Mouse (Mus musculus) thymus, postnatal 25 days (tissue): Measurements from ENCODE around the gene Lingo3.
A peak's percentile ranks its signal among the peaks of the same experiment; 100 is the strongest.
"Not testable (repeated sequence)": the region's sequence is repeated elsewhere in the genome, so short reads cannot be mapped to it uniquely, and the experiment has no call there.

ENCODE experiments used
- DNase-seq: peaks from one replicate; pipeline ENCODE4 v3.0.0; 2022

Gene Lingo3

GRCm38 (mm10) chr10:80843087-80843930 is 530 bp downstream of the Lingo3 start:
- DNase-seq, result no peak

GRCm38 (mm10) chr10:80842334-80842733 is 1.5 kb downstream of the Lingo3 start:
- no peak for DNase-seq

DNA sequence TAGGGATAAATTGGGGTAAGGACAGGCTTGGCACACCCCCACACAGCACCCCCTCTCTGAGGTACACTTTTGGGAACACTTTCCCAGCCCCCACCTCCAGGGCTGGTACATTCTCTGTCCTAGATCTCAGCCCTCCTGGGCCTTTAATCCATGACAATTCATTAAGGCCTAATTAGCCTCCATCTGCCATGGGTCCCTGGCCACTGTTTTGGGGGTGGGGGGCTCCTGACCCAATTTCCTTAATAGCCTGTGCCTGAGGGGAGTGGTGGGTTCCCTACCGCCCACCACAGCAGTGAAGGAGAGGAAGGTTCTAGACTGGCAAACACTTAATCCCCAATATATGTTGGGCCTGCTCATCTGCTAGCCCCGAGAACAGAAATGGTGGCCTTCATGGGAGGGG is 2.2 kb downstream of the Lingo3 start:
- DNase-seq, result no peak

DNA sequence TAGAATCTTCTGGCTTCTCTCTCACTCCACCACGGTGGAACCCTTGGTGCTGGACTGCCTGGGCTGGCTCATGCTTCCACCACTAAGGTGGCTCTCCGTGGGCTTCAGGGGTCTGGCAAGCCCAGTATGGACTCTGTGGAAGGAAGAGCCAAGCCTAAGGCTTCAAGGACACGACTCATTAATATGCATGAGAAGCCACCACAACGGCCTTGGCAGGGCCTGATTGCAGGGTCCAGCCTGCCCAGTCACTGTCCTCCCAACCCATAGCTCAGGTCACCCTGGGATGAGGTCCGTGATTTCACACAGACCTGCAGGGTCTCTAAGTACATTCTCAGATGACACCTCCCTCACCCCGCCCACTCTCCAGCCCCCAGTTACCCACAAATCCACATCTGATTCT is 4.0 kb downstream of the Lingo3 start:
- DNase-seq, result no peak

- DNase-seq, result no peak
Measured at GRCm38 (mm10) chr10:80838346-80838912, 5.4 kb downstream of the Lingo3 start.

GRCm38 (mm10) chr10:80837827-80838226 is 6.0 kb downstream of the Lingo3 start:
- no peak for DNase-seq

GRCm38 (mm10) chr10:80836949-80837379 is 6.9 kb downstream of the Lingo3 start:
- DNase-seq, result no peak

GRCm38 (mm10) chr10:80835617-80836016 is 8.2 kb downstream of the Lingo3 start:
- no peak for DNase-seq

- no peak for DNase-seq
Measured at GRCm38 (mm10) chr10:80832818-80833217, 11.0 kb downstream of the Lingo3 start.

- peak; percentile 61 for DNase-seq
Measured at GRCm38 (mm10) chr10:80831136-80831535, 12.7 kb downstream of the Lingo3 start.

GRCm38 (mm10) chr10:80829359-80830278 is 14.2 kb downstream of the Lingo3 start:
- no peak for DNase-seq

GRCm38 (mm10) chr10:80828587-80828986 is 15.3 kb downstream of the Lingo3 start:
- not testable (repeated sequence) for DNase-seq

DNA sequence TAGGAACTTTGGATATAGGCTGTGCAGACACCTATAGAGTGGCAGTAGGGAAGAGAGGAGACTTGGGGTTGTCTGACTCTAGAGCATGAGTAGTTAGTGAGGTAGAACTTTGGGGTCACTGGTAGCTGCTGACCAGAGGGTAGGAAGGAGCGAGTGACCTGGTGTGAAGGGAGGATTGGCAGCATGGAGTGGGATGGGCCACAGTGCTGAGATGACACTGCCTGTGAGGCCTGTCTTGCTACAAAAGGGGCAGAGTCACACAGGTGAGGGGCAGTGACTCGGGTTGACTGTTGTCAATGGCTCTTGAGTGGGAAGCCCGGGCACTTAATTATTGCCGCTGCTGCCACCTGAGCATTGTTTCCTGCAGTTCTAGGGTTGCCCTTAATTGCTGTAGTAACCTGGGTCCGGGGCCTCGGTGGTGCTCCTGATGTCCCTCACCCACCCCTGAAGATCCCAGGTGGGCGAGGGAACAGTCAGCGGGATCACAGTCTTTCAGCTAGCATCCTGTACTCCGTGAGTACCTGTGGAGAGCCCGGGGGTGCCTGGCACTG is 15.9 kb downstream of the Lingo3 start:
- no peak for DNase-seq

DNA sequence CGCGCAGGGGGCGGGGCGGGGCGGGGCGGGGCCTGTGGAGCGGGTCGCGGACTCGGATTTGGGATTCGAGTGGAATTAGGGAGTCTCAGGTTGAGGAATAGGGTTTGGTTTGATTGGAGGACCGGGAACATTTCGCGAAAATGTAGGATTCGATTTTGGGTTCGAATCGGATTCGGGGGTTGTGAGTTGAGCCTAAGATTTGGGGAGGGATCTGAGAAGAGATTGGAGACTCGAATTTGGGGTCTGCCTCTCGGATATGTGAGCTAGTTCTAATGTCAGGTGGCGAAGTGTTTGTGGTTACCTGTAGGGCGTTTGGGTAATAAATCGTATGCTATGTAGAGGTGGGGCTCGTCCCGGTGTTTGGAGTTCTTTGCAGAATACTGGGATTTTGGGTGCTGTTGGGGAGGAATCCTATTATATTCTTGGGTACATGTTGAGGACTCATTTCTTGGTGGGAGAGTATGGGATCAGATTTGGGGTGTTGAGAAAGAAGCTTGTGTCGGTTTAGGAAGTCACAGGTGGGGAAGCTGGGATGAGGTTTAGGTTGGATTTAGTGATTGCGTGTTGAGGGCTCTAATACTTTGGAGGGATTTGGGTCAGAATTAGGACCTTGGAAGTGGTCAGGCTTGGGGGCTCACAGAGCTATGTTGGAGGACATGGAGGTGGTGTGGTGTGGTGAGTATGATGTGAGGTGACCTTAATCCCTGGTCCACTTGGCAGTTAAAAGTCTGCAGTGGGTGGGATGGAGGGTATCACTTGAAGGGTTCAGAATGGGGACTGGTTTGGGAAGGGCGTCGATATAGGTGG is 16.6 kb downstream of the Lingo3 start:
- DNase-seq, result no peak

DNA sequence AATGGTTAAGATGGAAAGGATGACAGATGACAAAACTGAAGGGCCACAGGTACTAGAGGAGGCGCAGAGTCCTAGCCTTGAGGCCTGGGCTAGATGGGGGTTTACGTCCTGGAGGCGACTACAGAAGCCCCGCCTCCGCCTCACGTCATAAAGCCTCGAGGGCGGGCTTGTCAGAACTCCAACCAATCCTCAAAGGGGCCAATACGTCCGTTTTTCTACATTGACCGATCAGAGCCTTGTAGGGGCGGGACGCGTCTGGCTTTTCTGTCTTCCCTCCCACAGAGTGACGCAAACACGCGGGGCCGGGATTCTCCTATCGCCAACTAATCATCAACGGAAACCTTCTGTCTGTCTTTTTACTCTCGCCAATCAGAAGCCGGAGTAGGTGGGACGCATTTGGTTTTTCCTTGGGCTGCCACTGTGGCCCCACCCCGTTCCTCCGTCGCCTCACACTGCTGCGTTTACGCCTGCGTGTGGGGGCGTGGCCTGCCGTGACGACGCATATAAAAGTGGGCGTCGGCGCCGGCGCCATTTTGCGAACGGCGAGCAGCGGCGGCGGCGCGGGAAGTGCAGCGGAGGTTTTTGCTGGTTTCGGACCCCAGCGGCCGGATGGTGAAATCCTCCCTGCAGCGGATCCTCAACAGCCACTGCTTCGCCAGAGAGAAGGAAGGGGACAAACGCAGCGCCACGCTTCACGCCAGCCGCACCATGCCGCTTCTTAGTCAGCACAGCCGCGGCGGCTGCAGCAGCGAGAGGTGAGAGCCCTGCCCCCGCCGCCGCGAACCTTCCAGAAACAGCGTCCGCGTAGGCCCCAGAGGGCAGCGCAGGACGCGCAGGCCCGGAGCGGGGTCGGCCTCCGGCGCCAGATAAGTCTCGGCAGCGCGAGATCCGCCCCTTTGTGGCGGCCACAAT is 17.4 kb downstream of the Lingo3 start, which contains the start of gene Oaz1:
Gene Oaz1, plus strand, starts transcription at position 506 of the 912 bp plus-strand sequence.
- DNase-seq, result peak; percentile 98

- DNase-seq, result no peak
Measured at GRCm38 (mm10) chr10:80824827-80825226, 19.0 kb downstream of the Lingo3 start.

DNA sequence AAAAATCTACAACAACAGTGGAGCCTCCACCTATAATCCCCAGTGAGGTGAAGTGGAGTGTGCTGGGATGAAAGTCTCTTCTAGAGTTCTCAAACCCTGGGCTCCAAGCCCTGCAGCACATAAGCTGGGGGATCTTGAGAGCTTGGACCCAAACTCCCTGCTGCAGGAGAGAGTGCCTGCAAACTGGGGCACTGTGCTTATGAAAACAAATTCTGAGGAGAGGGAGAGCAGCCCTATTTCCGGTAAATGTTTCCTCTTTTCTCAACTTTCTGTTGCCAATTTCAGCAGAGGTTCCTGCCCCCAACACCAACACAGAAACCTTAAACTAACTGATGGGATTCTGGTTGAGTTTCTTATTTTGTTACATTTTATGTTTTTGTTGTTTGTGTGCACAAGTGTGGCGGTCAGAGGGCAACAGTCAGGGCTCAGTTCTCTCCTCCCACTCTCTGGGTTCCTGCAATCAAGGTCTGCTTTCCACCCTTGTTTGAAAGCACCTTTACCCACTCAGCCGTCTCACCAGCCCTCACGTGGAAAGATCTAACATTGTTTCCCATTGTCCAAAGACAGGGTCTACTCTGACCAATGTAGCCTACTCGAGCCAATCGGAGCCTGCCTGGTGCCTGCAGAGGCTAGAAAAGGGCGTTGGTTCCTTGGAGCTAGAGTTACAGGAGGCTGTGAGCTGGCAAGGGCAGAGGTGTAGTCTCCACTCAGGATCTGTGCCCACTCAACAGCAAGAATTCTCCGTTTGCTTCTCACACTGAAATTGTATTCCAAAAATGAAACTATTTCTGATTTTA is 19.8 kb downstream of the Lingo3 start:
- DNase-seq, result peak; percentile 53

DNA sequence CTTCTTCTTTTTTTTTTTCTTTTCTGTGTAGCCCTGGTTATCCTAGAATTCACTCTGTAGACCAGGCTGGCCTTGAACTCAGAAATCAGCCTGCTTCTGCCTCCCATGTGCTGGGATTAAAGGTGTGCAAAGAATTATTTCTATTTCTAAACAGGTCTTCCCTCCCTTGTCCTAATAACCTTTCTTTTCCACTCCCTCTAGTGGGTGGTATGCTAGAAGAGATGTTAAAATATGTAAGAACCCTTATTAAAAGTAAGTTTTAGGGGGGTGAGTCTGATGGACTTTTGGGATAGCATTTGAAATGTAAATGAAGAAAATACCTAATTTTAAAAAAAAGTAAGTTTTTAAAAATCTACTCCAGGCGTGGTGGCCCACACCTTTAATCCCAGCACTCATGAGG is 20.5 kb downstream of the Lingo3 start:
- no peak for DNase-seq

GRCm38 (mm10) chr10:80822528-80822927 is 21.3 kb downstream of the Lingo3 start:
- no peak for DNase-seq

DNA sequence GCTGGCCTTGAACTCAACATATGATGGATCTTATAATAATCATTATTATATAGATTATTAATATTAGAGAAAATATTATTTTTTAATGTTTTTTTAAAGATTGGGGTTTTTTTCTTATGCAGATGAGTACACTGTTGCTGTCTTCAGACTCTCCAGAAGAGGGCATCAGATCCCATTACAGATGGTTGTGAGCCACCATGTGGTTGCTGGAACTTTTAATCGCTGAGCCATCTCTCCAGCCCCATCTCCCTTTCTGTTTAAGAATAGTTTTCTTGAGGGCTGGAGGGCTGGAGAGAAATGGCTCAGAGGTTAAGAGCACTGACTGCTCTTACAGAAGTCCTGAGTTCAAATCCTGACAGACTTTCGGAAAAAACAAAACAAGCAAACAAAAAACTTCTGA is 21.8 kb downstream of the Lingo3 start:
- DNase-seq, result peak; percentile 45
